Comparison of ENCODE assay signal across 23 mouse cellular contexts in genomic region chr8:94774601-94775000, GRCm38 (mm10). TPM values are rescaled to one million over a fixed set of nuclear protein-coding genes. Genes with fewer than 3 reads are reported as not detected.
DNase-seq lines count a peak whose midpoint lies in the region; ATAC-seq and TF ChIP-seq lines count a peak whose summit lies in the region.
"Had no signal": no experiment of that assay in that cellular context is flagged by ENCODE, and none has a peak within 500 bp of the region (broad histone marks: within the 10 kb centered on the region; RNA-seq: fewer than 3 reads in every experiment).

No protein-coding gene starts in this region.

- TF ChIP-seq POLR2A in cortical plate, adult 2 months (IDR thresholded peaks at IDR 0.05; ENCODE audit: extremely low read depth, insufficient read depth, low read length) = no peak

- no peak for ATAC-seq in hindbrain, postnatal 0 days
- ATAC-seq: forebrain, embryonic 16.5 days had no signal

- no peak overlapping the region for H3K4me3 ChIP-seq in hindbrain, postnatal 0 days (ENCODE audit: low read length)
- no peak overlapping the region for H3K4me3 ChIP-seq in hindbrain, embryonic 10.5 days
- peak overlapping the region; percentile 97 for H3K4me3 ChIP-seq in cortical plate, adult 2 months (ENCODE audit: insufficient read depth, low read length)
- H3K4me3 ChIP-seq: embryonic facial prominence, embryonic 13.5 days; forebrain, embryonic 12.5 days; heart, adult 2 months; heart, embryonic 15.5 days had no signal

- TF ChIP-seq CTCF in hindbrain, postnatal 0 days (IDR thresholded peaks at IDR 0.05; ENCODE audit: low read depth) = no peak
- TF ChIP-seq CTCF in cortical plate, adult 2 months (IDR thresholded peaks at IDR 0.05; ENCODE audit: extremely low read depth, insufficient read depth, low read length) = no peak

- no peak overlapping the region for H3K27ac ChIP-seq in hindbrain, postnatal 0 days
- no peak overlapping the region for H3K27ac ChIP-seq in hindbrain, embryonic 10.5 days
- H3K27ac ChIP-seq in cortical plate, adult 2 months (ENCODE audit: insufficient read depth, low read length) = peak overlapping the region; percentile 20
- H3K27ac ChIP-seq: embryonic facial prominence, embryonic 13.5 days; forebrain, embryonic 12.5 days; heart, adult 2 months; heart, embryonic 15.5 days; hindbrain, embryonic 12.5 days had no signal

- no peak for DNase-seq in hindbrain, postnatal 0 days (ENCODE audit: low spot score)
- DNase-seq in hindbrain, embryonic 10.5 days (ENCODE audit: low spot score) = no peak
- peak; percentile 43 for DNase-seq in lung, postnatal 25 days (ENCODE audit: low spot score)
- DNase-seq in lung, postnatal 10 days = no peak
- peak; percentile 62 for DNase-seq in NIH3T3 (ENCODE audit: low read depth)
- DNase-seq in cerebellum, adult 8-10 months = no peak
- DNase-seq: adrenal gland, adult 8-10 months; adrenal gland, postnatal 36 days; cerebellum, adult 11 months; cerebellum, adult 9-10 months; gastrocnemius, postnatal 10 days; heart, adult 2 months had no signal

- peaks cover 25% of the 10 kb centered on the region for H3K4me1 ChIP-seq in hindbrain, postnatal 0 days (ENCODE audit: insufficient read depth, low read length)
- peaks cover 54% of the 10 kb centered on the region for H3K4me1 ChIP-seq in hindbrain, embryonic 10.5 days (replicated peaks)
- H3K4me1 ChIP-seq in cortical plate, adult 2 months (ENCODE audit: control insufficient read depth, insufficient read depth, low read length) = peaks cover 15% of the 10 kb centered on the region

- no peak overlapping the region for H3K9ac ChIP-seq in hindbrain, postnatal 0 days (replicated peaks; ENCODE audit: low read length)
- H3K9ac ChIP-seq: embryonic facial prominence, embryonic 13.5 days; heart, embryonic 15.5 days; hindbrain, embryonic 12.5 days had no signal

- H3K36me3 ChIP-seq in hindbrain, postnatal 0 days (ENCODE audit: insufficient read depth, low read length) = no peaks in the 10 kb centered on the region
- no peaks in the 10 kb centered on the region for H3K36me3 ChIP-seq in hindbrain, embryonic 10.5 days
- H3K36me3 ChIP-seq: embryonic facial prominence, embryonic 13.5 days; forebrain, embryonic 12.5 days; heart, embryonic 15.5 days; hindbrain, embryonic 12.5 days had no signal

- H3K4me2 ChIP-seq in hindbrain, postnatal 0 days (ENCODE audit: low read depth, low read length) = peak overlapping the region; percentile 78; the same call in 1 of the 2 replicates
- H3K4me2 ChIP-seq: heart, embryonic 11.5 days; heart, embryonic 15.5 days had no signal

- no peaks in the 10 kb centered on the region for H3K9me3 ChIP-seq in hindbrain, postnatal 0 days (ENCODE audit: low read length)
- no peaks in the 10 kb centered on the region for H3K9me3 ChIP-seq in hindbrain, embryonic 10.5 days
- H3K9me3 ChIP-seq: embryonic facial prominence, embryonic 13.5 days; forebrain, embryonic 12.5 days; heart, embryonic 15.5 days; hindbrain, embryonic 12.5 days had no signal

- WGBS in hindbrain, postnatal 0 days = 97% methylated on average over 1 of the region's 1 CpGs
- 81% methylated on average over 1 of the region's 1 CpGs for WGBS in hindbrain, embryonic 10.5 days

- no peaks in the 10 kb centered on the region for H3K27me3 ChIP-seq in hindbrain, postnatal 0 days (ENCODE audit: insufficient read depth, low read length)
- peaks cover 62% of the 10 kb centered on the region for H3K27me3 ChIP-seq in hindbrain, embryonic 10.5 days (ENCODE audit: insufficient read depth, poor library complexity, severe bottlenecking)
- H3K27me3 ChIP-seq: CH12.LX had no signal

RNA-seq across cellular contexts. Expression of gene Cx3cl1, which starts 2.8 kb away (rescaled TPM):
- total RNA-seq in hindbrain, postnatal 0 days (2014; rRNA removed) = 99.6 and 100 TPM in 2 replicates
- polyA plus RNA-seq in hindbrain, postnatal 0 days (2015; fragmentation: Nextera tagmentation; extraction: Ambion mirVana) = 74.1 and 87.9 TPM in 2 replicates
- 12.2 and 13.3 TPM in 2 replicates for polyA plus RNA-seq in hindbrain, embryonic 10.5 days (2016; fragmentation: Nextera tagmentation; extraction: Ambion mirVana)
- 654 and 664 TPM in 2 replicates for polyA plus RNA-seq in cortical plate, adult 2 months (2012; rRNA removed)

RNA-seq across cellular contexts. Expression of gene Ccl22, which starts 29.2 kb away (rescaled TPM):
- 0.05 TPM in 1 of 2 replicates, not detected in the other for total RNA-seq in hindbrain, postnatal 0 days (2014; rRNA removed)
- polyA plus RNA-seq in hindbrain, postnatal 0 days (2015; fragmentation: Nextera tagmentation; extraction: Ambion mirVana) = 0.10 and 0.13 TPM in 2 replicates
- polyA plus RNA-seq in hindbrain, embryonic 10.5 days (2016; fragmentation: Nextera tagmentation; extraction: Ambion mirVana) = not detected in 2 replicates
- 0.33 and 0.34 TPM in 2 replicates for polyA plus RNA-seq in cortical plate, adult 2 months (2012; rRNA removed)
- total RNA-seq: adrenal gland, postnatal 36 days; gastrocnemius, postnatal 10 days; gastrocnemius, postnatal 4 days; heart, adult 2 months; heart, postnatal 25 days had no signal
- polyA plus RNA-seq: embryonic facial prominence, embryonic 13.5 days; forebrain, embryonic 12.5 days; forebrain, embryonic 16.5 days; heart, embryonic 11.5 days; heart, embryonic 15.5 days; hindbrain, embryonic 12.5 days had no signal

RNA-seq across cellular contexts. Expression of gene Ccl17, which starts 35.7 kb away (rescaled TPM):
- not detected in 2 replicates for total RNA-seq in hindbrain, postnatal 0 days (2014; rRNA removed)
- 2.7 and 4.8 TPM in 2 replicates for polyA plus RNA-seq in hindbrain, postnatal 0 days (2015; fragmentation: Nextera tagmentation; extraction: Ambion mirVana)
- not detected in 2 replicates for polyA plus RNA-seq in hindbrain, embryonic 10.5 days (2016; fragmentation: Nextera tagmentation; extraction: Ambion mirVana)
- polyA plus RNA-seq in cortical plate, adult 2 months (2012; rRNA removed) = 4.4 TPM in 2 replicates
- total RNA-seq: gastrocnemius, postnatal 10 days; gastrocnemius, postnatal 4 days; heart, adult 2 months; heart, postnatal 25 days had no signal
- polyA plus RNA-seq: brain, embryonic 14.5 days; embryonic facial prominence, embryonic 13.5 days; hindbrain, embryonic 12.5 days had no signal

Comparison
In these comparisons a context has a peak if more than half of its experiments do, and no peak if none do; other contexts are left out.
1. DNase-seq: peak in lung, postnatal 25 days (single experiment) and NIH3T3 (single experiment); none in hindbrain, postnatal 0 days (single experiment), hindbrain, embryonic 10.5 days (single experiment), lung, postnatal 10 days (single experiment) and cerebellum, adult 8-10 months (single experiment).